Mouse (Mus musculus) megakaryocyte, embryonic 14.5 days (primary cell): ENCODE results near the gene 4933402N03Rik.

Source experiments
- FLI1 ChIP-seq: IDR thresholded peaks from 2 replicates; pipeline ENCODE4 v1.6.1; 2012; ENCODE audit warnings: low read length, inconsistent platforms, mixed read lengths
- GATA1 ChIP-seq: IDR thresholded peaks from 3 replicates; pipeline ENCODE4 v1.6.1; 2012; ENCODE audit warnings: mixed read lengths, low read length, inconsistent platforms, borderline replicate concordance

DNA sequence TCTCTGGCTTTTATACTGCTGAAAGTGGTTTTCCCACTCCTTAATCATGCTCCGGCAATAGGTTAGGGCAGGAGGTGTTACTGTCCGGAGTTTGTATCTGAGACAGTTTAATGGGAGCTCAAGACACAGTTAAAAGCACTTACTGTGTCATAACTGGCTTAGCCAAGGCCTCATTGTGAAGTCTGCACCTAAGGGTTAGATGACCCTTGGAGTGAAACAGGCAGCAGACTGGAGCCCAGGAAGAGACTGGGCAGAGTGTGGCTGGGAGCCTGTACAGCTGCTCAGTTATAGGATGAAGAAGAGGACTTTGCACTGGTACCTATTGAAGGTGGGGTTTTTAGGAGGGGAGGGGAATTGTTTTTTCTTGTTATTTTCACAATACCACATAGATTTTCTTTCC, at the start of gene 4933402N03Rik:
- TF ChIP-seq GATA1 = no peak
- no peak for TF ChIP-seq FLI1
